Mouse (Mus musculus): Measurements from ENCODE around the gene Agk.

- no peak for TF ChIP-seq POLR2A (IDR thresholded peaks at IDR 0.05; ENCODE audit: control insufficient read depth, low read depth, low read length)
- no peak for TF ChIP-seq CTCF (IDR thresholded peaks at IDR 0.05; ENCODE audit: control insufficient read depth, insufficient read depth, insufficient replicate concordance, low read depth, low read length)
These were observed 78.8 kb downstream of the Agk start for GRCm38 (mm10) chr6:40403640-40404285.
